Mouse (Mus musculus) spleen, embryonic (tissue): Measurements from ENCODE around the gene Ikzf4.
"Not testable (repeated sequence)": the region's sequence is repeated elsewhere in the genome, so short reads cannot be mapped to it uniquely, and the experiment has no call there.

Experiments used
- CTCF ChIA-PET: fragments of 350-600 bp; sonication (Branson Sonifier 250); formaldehyde crosslinking; loops from one replicate; lab custom pipeline; 2022; lab: Charles Lee

Ikzf4 gene

DNA sequence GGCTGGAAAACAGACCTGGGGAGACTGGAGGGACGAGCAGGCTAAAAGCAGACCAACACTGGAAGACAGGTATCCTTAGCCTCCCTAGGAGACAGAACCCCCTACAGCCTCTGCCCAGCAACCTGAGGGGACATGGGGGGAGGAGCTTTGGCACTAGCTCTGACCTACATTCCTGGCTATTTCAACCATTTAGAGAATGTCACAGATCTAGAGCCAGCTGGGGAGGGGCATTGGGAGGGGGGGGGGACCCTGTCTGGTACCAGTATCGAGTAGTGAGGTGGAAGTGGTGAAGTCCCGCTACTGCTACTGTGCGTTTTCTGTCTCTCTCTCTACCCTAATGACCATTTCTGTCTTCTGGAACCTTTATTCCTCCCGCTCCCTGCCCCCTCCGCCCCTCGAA is 3.9 kb downstream of the Ikzf4 start:
- CTCF ChIA-PET, result no interaction called here

DNA sequence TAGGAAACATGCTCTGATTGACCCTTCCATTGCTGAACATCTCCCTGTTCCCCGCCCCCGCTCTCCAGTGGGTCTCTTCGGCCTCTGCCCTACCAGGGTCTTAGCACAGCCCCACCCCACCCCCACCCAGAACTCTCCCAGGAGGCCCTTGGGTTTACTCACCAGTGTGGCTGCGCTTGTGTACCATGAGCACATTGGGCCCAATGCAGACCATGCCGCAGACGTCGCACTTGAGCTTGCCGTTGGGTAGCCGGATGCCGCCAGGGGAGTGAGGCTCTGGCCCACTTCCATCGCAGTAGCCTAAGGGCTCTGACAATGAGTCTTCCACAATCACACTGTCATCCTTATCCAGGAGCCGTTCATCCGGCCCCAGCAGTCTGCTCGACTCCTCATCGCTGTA is 4.9 kb downstream of the Ikzf4 start:
- CTCF ChIA-PET, result no interaction called here

DNA sequence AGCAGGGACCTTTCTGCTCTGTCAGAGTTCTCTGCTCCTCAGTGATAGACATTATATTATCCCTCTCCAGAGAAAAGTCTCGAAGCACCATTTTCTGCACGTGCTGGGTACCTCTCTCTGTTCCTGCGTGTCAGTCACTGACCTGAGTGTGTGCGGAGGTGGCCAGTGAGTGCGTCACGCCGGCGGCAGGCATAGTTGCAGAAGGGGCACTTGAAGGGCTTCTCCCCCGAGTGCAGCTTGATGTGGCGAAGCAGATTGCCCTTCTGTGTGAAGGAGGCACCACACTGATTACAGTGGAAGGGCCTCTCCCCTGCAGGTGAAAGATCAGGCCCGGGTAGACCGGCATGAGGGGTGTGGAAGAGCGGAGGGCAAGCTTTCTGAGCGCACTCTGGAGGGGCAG is 5.8 kb downstream of the Ikzf4 start:
- CTCF ChIA-PET, result interaction anchor here (0.7 kb wide), 1 partner anchor 310 kb away, joined by 3 read pairs; no protein-coding TSS in a partner anchor

DNA sequence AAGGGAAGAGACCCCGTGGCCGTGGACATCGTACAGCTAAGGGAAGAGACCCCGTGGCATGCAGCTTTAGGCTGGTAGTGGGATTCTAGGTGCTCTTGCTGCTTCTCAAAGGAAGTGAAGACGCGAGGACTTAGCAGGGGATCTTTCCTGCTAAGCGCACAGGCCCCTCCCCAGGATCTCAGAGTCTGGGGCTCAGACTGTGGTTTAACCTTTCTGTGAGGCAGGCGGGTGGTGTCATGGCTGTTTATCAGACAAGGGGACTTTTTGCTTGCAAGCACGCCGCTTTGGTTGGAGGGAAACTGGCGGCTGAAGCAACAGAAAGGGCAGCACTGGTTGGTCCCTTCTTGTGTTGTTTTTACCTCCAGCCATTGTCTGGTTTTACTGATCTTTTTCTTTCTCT is 8.8 kb downstream of the Ikzf4 start:
- CTCF ChIA-PET, result no interaction called here

DNA sequence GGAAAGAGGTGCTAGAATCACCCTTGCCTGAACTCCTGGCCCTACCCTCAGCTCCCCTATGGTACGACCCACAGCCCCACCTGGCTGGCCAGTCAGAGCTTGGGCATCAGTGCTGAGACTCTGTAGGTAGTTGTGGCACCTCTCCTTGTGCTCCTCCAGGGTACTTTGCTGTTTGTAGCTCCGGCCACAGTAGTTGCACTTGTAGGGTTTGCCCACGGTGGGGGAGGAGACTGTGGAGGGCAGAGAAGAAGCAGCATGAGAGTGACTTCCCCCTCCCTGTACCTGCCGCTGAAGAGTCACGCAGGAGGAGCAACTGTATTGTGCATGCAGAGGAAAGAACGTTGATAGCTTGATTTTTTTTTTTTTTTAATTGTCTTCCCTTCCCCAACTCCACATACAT is 9.2 kb downstream of the Ikzf4 start:
- CTCF ChIA-PET, result no interaction called here

DNA sequence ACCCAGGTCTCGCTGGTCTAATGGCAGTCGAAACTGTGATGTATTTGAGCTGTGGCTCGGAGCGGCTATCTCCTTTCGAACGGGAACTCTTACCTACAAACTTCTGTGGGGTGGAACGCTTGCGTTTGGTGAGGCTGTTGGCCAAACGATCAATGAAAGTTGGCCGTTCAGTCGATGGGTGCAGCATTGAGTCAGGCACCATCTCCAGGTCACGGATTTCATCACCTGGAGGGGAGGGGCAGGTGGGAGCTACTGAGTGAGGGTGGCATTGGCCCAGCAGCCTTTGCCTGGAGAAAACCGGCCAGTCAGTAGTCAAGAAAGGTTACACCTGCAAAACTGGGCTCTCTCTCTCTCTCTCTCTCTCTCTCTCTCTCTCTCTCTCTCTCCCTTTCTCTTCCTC is 10.1 kb downstream of the Ikzf4 start:
- CTCF ChIA-PET, result no interaction called here

DNA sequence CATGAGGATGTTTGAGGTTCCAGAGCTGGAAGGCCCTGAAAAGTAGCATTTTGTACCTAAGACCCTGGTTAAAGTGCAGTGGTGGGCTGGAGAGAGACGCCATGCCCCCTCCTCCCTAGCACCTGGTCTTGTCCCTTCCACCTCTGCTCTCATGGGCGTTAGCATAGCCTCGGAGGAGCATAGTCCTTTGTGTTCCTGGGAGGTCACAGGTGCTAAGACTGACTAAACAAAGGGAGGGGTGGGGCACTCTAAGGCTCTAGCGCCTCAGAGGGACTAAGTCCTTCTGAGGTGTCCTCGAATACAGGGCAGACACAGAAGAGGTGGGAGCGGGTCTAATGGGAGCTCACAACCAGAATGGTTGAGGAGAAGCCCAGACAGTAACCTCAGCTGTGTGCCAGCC is 14.2 kb downstream of the Ikzf4 start:
- CTCF ChIA-PET, result interaction anchor here (0.6 kb wide), 1 partner anchor 329 kb away, joined by 3 read pairs; no protein-coding TSS in a partner anchor

DNA sequence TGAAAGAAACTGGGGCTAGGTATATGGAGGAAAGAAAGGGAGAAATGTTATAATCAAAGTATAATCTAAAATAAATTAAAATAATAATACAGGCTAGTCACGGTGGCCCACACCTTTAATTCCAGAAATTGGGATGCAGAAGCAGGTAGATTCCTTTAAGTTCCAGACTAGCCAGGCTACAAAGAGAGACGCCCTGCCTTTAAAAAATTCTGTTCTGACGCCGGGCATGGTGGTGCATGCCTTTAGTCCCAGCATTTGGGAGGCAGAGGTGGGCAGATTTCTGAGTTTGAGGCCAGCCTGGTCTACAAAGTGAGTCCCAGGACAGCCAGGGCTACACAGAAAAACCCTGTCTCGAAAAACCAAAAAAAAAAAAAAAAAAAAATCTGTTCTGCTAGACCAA is 15.5 kb downstream of the Ikzf4 start:
- CTCF ChIA-PET, result not testable (repeated sequence)

DNA sequence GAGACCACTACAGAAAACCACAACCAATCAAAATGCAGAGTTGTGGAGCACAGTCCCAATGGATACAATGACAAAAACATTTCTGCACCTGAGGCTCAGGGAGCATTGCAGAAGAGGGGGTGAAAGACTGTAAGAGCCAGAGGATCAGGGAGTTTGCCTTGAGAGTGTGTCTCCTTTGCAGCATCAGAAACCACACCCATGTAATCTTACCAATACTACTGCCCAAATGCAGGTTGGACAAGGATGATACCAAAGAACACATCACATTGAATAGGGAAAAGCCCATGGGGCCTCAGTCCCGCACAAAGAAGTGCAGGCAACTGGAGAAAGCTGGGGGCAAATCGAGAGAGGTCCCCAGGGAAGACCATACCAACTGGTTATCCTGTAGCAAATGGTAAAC is 16.0 kb downstream of the Ikzf4 start:
- CTCF ChIA-PET, result no interaction called here

DNA sequence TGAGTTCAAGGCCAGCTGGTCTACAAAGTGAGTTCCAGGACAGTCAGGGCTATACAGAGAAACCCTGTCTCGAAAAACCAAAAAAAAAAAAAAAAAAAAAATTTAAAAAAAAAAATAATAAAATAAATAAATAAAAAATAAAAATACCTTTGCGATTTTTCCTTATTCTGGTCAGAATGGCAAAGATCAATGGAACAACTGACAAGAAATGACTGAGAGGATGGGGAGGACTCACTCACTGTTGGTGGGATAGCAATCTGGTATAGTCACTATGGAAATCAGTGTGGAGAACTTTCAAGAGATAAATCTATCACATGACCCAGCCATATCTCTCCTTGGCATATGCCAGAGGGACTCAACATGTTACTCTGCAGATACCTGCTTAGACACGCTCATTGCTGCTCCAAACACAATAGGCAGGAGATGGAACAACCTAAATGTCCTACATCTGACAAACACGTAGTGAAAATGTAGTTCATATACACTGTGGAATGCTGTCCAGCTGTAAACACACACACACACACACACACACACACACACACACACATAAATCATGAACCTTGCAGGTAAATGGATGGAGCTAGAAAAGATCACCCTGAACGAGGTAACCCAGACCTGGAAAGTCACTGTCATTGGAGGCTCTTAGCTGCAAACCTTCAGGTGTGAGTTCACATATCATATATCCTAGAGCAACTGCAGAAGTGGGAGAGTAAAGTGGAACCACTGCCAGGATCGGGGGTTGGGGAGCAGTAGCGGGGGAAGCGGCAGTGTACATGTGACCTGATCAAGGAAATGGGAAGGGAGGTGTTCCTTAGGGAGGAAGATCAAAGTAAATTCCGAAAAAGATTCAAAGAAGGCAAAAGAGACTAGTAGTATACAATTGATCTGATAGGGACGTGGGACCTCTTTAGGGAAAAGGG is 18.1 kb downstream of the Ikzf4 start:
- CTCF ChIA-PET, result interaction anchor here (0.5 kb wide), 1 partner anchor 78 kb away, joined by 3 read pairs; no protein-coding TSS in a partner anchor

DNA sequence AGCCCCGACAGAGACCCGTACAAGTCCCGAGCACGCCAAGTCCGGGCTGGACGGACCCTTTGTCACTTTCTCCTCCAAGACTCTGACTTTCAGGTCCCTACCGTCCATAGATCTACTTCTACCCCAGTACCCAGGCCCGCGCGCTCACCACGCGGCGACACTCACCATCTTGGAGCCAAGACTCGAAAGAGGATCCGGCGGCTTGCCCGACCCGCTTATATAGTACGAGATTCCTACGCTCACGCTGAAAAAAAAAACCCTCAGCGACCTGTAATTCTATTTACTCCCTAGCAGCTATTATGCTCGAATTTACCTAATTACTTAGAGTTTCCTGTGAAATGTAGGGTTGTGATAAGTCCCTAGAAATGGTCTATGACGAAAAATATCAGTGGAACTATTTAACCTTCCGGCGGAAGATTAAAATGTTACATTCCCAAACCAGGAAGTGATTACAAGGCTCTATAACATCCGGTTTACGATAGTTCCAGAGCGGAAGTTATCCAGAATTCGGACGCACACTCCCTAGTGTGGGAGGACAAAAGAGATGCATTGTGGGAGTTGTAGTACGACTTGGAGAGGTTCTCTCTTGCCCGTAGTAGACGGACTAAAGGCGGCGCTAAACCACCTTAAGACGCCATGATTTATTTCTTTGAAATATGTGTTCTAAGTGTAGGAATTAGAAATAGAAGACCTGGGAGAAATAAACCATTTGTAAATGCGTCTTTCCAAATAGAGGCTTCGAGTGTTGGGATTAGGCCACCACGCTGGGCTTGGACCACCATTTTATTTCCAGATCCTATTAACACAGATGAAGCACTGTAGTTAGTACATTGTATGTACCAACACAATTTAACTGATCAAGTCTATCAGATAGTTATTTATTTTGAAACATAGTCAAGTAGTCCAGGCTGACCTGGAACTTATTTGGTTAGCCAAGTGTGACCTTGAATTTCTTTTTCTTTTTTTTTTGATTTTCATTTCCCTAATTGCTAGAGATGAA is 19.2 kb downstream of the Ikzf4 start, which contains the start of gene Rps26:
Gene Rps26 (minus strand): TSS at position 437 of the 1,000 bp plus-strand sequence.
- CTCF ChIA-PET, result interaction anchor here (0.7 kb wide), 1 partner anchor 20 kb away, joined by 4 read pairs; no protein-coding TSS in a partner anchor

DNA sequence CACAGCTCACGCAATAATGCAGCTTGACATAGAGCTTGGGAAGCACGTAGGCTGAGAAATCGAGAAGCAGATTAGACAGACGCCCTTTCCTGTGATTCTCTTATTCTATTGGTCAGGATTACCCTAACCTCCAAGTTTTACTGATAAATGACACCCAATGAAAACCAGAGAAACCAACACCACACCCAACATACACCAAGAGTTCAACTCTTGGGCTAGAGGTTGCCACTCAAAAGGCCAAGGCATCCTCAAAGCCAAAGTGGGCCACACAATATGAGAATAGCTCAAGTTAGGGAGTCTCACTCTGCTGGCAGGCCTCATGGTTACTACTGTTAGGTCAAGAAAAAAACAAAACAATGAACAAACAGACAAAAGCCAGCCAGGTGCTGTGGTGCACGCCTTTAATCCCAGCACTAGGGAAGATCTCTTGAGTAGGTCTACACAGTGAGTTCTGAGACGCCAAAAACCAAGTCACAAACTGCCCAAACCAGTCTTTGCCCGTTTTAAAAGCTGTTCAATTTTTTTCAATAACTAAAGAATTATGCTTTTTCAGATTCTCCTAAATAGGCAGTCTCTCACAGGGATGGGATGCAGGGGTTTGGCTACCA is 20.4 kb downstream of the Ikzf4 start:
- CTCF ChIA-PET, result no interaction called here

DNA sequence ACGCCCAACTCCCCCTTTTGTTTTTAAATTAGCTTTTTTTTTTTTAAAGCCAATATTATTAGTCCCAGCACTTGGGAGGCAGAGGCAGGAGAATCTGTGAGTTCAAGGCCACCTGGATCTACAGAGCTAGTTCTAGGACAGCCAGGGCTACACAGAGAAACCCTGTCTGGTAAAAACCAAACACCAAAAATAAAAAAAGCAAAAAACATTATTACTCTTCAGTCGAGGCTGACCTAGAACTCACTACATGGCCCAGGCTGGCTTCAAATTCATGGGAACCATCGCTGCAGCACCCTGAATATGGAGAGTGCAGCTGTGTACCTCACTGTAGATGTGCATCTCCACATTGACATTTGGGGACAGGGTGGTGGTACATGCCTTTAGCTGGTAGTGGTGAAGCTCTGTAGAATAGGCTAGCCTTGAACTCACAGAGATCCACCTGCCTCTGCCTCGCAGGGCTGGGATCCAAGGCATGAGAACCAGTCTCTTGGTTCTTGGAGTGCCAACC is 22.6 kb downstream of the Ikzf4 start:
- CTCF ChIA-PET, result interaction anchor here (0.6 kb wide), 1 partner anchor 27 kb away, joined by 4 read pairs; no protein-coding TSS in a partner anchor

DNA sequence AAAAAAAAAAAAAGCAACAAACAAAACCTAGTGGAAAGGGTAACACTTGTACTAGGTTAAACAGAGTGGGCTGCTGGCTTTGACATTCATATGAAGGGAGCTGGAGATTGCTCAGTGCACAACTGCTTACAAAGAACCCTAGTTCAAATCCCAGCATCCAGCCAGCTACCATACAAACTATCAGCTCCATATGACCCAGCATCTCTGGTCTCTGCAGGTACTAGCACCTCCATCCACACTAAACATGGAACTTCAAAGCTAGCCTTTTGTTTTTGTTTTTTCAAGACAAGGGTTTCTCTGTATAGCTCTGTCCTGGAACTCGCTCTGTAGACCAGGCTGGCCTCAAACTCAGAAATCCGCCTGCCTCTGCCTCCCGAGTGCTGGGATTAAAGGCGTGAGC is 23.1 kb downstream of the Ikzf4 start:
- CTCF ChIA-PET, result interaction anchor here (0.6 kb wide), 2 partner anchors 26 to 137 kb away, joined by 4 to 9 read pairs; no protein-coding TSS in a partner anchor

DNA sequence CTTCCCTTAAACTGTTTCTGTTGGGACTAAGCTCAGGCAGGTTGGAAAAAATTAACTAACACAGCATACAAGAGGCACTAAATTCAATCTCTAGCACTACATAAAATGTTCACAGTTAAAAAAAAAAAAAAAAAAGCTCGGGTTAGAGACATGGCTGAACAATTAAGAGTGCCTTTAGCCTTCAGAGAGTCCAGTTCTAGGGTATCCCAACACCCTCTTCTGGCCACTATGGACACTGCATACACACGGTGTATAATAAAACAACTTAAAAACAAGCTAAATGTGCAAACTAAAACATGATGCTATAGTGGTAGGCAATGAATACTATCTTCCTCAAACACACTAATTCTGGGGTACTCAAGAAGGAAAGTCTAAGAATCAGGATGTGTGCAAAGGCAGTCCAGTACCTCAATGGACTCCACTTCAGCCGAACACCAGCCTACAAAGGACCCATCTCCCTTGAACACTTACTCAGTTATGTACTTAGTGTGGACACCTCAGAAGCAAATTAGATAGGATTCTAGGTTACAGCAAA is 23.7 kb downstream of the Ikzf4 start:
- CTCF ChIA-PET, result interaction anchor here (0.6 kb wide), 2 partner anchors 83 to 136 kb away, joined by 3 to 9 read pairs; no protein-coding TSS in a partner anchor

DNA sequence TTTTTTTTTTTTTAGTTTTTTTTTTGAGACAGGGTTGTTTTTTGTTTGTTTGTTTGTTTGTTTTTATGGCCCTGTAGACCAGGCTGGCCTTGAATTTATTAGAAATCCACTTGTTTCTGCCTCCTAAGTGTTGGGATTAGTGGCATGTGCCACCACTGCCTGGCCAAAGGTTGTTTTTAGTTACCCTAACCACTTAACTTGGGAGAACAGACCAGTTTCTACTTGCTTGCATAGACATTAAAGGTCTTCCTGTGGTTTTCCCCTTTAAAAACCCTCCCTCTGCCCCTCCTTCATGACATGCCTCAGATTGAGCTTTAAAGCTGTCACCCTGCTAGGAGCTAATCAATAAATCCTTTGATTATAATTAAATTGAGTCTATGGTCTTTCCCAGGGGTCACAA is 25.6 kb downstream of the Ikzf4 start:
- CTCF ChIA-PET, result no interaction called here

DNA sequence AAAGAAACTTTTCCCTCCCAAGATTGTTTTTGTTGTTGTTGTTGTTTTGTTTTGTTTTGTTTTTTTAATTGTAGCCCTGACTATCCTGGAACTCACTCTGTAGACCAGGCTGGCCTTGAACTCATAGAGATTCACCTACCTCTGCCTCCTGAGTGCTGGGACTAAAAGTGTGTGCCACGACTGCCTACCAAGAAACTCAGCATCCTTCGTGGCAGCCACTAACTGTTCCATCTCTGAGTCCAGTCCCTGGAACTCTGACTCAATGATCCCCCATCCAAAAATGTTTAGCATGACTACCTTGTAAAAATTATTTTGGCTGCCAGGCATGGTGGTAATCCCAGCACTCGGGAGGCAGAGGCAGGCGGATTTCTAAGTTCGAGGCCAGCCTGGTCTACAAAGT is 26.6 kb downstream of the Ikzf4 start:
- CTCF ChIA-PET, result interaction anchor here (0.6 kb wide), 1 partner anchor 95 kb away, joined by 3 read pairs; no protein-coding TSS in a partner anchor

DNA sequence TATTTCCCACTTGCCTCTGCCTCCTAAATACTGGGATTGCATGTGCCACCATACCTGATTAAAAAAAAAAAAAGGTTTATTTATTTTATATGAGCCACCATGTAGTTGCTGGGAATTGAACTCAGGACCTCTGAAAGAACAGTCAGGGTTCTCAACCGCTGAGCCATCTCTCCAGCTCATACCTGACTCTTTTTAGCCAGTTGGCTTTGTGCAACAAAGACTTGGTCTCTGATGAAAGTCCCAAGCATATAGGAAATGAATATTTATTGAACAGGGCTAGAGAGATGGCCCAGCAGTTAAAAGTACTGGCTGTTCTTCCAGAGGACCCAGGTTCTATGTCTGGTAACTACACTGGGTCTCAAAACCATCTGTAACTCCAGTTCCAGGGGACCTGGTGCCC is 27.2 kb downstream of the Ikzf4 start:
- CTCF ChIA-PET, result no interaction called here

DNA sequence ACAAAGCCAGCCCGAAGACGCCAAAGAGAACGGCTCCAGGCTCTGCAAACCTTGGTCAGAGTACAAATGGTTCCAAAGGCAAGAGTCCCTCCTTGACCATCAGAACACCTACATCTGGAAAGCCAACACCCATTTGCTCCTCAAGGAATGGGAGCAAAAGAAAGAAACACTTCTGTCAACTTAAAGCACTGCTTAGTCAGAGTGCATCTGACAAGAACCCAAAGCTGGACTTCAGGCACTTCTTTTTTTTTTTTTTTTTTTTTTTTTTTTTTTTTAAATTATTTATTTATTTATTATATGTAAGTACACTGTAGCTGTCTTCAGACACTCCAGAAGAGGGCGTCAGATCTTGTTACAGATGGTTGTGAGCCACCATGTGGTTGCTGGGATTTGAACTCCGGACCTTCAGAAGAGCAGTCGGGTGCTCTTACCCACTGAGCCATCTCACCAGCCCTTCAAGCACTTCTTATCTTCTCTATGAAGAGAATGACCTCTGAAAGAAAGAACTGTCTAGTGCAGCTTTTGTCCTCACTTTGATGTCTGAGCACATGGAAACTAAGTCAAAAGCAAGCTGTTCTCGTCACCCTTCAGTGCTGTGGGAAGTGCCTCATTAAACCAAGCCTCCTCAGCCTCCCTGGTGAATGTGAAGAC is 29.9 kb downstream of the Ikzf4 start:
- CTCF ChIA-PET, result interaction anchor here (0.6 kb wide), 1 partner anchor 151 kb away, joined by 13 read pairs; no protein-coding TSS in a partner anchor

DNA sequence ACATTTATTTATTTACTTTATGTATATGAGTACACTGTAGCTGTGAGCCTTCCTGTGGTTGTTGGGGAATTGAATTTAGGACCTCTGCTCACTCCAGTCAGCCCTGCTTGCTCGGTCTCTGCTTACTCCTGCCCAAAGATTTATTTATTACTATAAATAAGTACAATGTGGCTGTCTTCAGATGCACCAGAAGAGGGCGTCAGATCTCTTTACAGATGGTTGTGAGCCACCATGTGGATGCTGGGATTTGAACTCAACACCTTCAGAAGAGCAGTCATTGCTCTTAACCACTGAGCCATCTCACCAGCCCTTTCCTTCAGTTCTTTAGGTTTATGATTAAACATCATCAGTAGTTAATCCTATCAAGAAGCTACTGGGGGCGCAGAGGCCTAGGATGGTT is 30.9 kb downstream of the Ikzf4 start:
- CTCF ChIA-PET, result interaction anchor here (0.6 kb wide), 1 partner anchor 152 kb away, joined by 13 read pairs; no protein-coding TSS in a partner anchor
